Mouse (Mus musculus) kidney, adult 11 months (tissue): Measurements from ENCODE around the gene Anxa2.

Source experiments
- DNase-seq: peaks from one replicate; pipeline ENCODE4 v3.0.0; 2022

Anxa2 gene

DNA sequence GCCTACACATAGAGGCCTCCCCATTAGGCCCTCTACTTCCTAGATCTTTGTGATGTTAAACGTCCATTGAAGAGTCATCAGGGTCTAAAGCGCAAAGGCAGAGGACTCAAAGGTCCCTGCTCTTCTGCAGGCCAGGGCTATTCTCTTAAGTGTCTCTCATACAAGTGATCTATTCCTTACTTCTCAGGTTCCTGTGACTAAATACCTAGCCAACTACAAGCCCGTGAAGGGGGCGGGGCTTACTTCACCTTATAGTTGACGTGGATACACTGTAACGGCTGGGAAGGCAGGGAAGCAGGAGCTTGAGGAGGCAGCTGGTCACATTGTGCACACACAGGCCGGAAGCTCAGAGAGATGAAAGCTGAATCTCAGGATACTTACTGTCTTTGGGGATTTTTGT is 6.5 kb downstream of the Anxa2 start:
- DNase-seq = no peak

DNA sequence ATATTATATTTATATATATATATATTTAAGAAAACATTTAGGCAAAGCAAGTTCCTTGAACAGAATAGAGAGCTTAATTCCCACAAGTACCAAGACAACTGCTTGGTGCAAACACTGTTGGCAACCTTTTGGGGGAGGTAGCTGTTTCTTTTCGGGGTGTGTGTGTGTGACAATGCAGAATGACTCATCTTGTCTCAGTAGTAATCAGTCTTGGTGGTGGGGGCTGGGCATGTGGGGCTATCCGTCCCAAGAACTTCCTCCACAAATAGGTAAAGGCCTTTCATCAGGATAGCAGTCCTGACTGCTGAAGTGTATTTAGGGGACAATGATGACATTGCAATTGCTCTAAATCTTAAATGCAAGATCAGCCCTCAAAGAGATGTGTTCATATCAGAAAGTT is 9.6 kb downstream of the Anxa2 start:
- DNase-seq = no peak

DNA sequence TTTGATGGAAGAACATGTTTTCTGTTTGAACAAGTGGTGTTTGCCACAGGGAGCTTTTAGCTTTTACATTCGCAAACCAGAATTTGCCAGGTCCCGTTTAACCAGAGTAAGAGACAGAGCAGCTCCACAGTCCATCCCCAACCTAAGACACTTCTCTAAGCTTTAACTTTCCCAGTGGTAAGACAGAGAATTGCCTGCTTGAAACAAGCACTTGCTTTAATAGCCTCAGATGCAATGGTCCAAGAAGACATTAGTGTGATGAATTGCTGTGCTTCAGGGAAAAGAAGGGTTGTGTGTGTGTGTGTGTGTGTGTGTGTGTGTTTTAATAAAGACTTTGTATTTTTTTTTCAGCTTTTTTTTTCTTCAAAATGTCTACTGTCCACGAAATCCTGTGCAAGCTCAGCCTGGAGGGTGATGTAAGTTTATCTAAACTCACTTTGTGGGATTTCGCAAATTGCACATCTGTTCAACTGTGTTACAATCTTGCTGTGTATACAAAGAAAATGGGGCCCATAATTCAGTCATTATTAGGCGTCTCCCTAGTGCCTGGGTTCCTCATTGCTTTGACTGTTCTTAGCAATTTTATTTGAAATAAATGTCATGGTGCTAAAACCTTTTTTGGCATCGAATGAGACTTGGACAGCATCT is 10.8 kb downstream of the Anxa2 start:
- no peak for DNase-seq

DNA sequence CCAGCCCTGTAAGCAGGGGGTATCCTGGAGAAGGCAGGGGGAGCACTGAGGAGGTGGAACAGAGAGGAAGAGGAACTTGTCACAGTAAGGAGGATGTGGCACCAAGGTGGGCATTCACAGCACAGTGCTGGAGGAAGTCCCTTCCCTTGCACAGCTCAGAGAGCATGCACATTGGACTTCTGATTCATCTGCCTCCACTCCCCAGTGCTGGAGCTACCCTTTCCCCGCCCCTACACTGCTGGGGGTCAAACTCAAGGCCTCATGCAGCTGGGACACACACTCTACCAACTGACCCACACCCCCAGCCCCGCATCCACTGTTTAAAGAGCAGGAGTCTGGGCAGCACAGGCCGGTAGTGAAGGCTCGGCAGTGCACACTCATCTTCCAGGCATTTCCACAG is 12.7 kb downstream of the Anxa2 start:
- no peak for DNase-seq

DNA sequence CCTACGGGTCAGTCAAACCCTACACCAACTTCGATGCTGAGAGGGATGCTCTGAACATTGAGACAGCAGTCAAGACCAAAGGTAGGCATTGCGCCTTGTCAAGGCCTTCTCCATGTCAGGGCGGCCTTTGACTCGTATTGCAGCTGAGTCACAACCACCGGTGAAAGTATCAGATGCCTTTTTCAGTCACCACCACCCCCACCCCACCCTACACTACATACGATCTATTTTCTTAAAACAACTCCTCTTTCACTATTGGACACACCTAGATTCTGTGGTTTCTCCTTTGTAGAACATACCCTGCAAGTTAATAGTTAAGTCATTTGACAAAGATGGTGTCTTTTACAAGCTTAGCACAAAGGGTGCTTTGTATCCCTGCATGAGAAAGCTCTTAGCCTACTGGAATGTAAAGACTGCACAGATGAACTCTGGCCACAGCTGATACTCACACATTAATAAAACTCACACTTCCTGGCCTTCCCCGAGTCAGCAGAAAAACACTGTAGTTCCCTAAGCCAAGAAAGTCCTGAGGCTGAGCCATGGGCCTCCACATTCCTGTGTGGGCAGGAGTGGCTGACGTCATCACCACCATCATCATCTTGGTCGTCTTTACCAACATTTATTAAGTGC is 14.0 kb downstream of the Anxa2 start:
- no peak for DNase-seq

DNA sequence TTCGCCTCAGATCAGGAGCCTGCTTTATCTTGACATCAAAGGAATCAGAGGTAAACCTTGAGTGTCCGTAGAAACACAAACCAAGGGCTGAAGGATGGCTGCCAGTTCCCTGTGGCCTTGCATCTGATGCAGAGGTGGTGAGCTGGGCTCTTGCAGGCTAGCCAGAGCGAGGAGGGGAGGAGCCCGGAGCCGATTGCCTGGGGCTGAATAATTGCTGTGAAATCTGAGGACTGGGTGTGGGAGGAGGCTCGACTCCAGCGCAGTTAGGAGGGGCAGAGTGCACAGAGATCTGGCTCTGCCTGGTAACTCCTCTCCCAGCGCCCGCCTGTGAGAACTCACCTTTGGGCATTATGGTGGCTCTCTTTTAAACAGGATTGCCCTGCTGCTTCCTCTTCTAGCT is 15.6 kb downstream of the Anxa2 start:
- DNase-seq = peak; percentile 33

DNA sequence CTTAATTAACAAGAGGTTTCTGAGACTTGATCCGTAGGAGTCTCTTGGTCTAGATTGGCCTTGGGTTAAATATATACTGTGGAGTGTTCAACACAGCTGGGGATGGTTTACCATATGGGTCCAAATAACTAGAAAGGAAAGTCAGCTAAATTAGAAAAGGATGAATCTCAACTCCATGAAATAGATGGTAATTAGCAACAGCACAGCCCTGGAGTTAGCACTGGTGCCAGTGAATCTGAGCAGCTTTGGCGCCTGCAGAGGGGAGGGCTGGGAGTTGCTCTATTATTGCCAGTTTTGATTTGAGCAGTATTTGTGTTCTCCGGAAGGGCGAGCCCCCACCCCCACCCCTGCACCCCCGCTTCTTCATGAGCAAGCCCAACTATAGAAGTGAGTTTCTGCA is 16.9 kb downstream of the Anxa2 start:
- no peak for DNase-seq

DNA sequence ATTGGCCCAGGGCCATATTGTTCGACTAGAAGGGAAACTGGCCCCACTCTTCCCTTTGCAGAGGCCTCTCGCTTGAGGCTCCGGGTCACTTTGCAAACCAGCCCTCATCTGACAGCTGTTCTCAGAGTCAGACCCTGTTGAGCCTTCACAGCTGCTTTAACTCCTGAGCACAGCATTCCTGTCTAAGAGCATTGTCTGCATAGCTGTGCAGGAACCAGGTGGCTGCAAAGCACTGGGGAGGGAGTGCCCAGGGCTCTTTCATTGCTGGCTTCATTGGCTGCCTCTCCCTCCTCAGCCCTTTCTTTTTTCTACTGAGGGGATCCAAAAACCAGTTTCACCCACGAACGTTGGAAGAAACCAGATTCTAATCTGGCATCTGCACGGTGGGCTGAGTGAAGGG is 17.5 kb downstream of the Anxa2 start:
- DNase-seq = no peak

DNA sequence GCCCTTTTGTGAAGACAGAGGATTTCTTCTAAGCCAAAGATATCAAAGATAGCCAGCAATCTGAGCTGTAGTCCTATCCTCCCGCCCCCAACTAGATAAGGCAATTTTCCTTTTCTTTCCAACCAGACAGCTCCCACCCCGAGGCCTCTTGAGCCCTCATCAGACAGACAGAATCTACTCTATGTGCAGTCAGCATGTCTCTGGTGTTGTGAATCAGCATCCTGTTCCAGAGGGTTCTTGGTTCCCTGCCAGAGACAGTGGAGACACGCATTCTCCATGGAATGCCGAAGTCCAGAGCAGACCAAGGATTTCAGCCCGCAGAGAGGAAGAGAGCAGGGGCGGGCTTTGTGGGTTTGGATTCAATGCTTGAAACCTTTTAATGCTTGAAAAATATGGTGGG is 19.3 kb downstream of the Anxa2 start:
- DNase-seq = peak; percentile 73

DNA sequence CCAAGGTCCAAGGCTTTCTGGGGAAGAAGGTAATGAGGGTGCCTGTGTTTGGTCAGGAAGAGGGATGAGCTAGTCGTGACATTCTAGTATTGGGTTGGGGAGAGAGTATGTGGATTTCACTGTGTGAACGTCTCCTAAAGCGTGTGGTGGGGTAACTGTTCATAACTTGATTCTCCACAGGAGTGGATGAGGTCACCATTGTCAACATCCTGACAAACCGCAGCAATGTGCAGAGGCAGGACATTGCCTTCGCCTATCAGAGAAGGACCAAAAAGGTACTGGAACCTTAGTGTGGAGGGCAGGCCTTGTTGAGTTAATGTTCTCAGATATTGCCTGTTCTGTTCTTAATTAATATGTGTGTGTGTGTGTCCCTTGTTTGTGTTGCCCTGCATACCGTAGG is 22.5 kb downstream of the Anxa2 start:
- no peak for DNase-seq

DNA sequence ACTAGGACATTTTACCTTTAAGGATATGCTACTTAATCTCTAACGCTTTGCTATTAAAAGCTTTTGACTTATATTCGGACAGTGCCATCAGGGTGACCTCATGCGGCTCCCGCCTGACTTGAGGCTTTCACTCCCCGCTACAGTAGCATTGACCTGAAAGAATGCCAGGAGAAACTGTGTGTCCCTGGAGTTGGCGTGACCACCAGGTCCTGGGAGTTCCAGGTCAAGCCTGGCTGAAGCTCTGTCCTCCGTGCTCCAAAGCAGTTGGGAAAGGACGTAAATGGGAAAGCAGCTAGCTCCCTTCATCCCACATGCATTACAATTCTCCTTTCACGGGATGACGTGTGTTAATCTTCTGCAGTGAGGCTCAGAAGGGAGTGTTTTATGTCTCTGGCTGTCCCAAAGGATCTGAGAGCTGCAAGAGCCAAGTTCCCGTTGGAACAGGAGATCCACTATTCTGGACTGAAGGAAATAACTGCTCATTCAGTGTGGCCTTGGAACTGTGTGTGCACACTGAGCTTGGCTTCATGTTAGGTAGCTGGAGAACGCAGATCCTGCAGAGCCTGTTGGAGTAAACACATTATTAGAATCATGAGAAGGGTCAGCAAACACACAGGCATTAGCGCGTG is 23.9 kb downstream of the Anxa2 start:
- DNase-seq = no peak

DNA sequence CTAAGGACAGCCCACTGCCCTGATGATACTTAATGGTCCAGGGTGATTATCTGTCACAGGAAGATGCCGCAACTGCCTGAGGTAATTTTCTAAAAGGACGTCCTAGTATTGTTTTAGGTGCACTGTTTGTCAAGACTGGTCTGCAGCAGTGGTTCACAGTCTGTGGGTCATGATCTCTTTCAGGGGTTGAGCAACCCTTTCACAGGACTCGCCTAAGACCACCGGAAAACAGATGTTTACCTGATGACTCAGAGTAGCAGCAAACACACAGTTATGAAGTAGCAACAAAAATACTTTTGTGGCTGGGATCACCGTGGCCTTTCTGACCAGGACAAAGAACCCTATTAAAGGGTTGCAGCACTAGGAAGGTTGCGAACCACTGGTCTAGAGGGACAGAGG is 24.4 kb downstream of the Anxa2 start:
- no peak for DNase-seq

DNA sequence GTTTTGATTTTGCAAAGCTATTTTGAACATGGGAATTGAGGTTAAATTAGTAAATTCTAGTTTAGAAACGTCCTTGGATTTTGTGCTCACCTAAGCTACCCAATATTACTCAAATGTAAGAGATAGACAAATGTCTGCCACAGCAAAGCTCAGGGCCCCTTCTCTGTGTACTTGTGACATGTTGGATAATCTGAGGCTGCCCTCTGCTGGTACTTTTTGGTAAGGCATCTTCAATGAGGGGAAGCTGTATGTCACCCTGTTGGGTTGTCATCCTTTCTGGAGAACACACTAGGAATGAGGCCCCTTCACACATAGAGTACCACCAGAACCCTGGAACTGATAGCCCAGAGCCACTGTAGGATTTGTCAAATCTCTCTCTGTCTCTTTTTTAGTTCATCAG is 26.9 kb downstream of the Anxa2 start:
- peak; percentile 53 for DNase-seq

DNA sequence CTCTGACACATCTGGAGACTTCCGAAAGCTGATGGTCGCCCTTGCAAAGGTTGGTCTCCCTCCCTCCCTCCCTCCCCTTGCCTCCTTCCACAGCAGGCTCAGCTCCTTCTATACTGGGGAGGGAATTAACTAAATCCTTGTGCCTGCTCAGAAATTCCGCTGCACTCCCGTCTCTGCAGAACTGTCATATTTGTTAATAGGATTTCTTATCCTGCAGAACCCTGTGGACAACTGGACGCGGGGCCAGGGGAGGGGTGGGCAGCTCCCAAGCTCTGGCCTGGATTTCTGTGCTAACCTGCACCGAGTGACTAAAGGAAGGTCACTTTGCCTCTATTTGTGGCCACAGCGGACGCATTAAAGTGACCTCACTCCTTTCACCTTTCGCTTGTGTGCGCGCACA is 30.4 kb downstream of the Anxa2 start:
- DNase-seq = no peak

DNA sequence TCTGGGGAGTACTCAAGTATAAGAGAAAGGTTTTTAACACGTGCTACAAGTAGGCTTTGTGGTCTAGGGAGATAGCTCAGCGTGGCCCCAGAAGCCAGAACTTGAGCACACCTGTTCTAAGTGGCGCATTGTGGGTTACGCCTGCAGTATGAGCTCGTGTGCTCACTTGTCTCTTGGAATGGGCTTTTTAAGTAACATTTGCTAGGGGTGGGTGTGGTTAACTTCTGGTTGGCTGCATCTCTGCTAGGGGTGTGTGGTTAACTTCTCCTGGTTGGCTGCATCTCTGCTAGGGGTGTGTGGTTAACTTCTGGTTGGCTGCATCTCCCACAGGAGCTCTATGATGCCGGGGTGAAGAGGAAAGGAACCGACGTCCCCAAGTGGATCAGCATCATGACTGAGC is 32.7 kb downstream of the Anxa2 start:
- no peak for DNase-seq

DNA sequence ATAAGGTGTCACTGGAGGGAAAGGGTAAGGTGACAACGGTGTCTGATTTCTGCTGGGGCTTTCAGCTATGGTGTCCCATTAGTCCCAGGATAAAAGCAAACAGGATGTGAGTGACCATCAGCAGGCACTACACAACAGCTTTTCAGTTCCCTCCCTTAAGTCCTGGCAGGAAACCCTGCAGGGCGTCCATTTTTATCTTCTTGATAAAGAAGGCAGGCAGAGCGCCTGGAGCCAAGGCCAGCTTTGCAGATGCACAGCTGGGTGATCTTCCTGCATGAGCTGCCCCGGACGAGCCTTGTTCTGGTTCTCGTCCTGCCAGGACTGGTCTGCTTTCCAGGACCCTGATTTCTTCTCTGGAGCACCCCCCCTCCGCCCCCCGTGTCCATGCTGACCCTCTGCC is 35.1 kb downstream of the Anxa2 start:
- no peak for DNase-seq

DNA sequence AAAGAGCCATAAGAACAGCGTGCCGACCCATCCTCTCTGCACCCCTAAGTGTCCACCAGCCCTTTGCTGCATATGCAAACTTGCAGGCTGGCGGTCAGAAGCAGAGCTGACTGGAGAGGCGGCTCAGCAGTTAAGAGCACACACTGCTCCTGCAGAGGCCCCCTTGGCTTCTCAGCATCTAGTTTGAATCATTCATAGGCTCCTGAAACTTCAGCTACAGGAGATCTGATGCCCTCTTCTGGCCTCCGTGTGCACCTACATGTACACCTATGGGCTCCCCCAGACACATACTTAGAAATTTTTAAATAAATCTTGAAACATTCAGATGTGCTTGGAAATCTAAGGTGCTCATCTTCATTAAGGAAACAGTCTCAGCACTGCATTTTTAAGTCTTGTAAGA is 35.6 kb downstream of the Anxa2 start:
- no peak for DNase-seq

DNA sequence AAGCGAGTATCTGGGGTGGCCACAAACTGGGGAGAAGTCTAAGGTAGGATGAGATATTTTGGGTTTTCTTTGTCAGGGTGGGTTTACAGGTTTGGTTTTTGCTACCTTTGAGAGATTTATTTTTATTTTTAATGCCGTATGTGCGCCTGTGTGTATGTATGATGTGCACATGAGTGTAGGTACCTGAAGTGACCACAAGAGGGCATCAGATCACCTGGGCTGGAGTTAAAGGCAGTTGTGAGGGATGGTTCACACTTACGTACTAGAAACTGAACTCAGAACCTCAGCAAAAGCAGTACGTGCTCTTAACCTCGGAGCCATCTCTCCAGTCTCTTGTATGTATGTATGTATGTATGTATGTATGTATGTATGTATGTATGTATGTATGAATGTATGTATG is 39.4 kb downstream of the Anxa2 start:
- no peak for DNase-seq

DNA sequence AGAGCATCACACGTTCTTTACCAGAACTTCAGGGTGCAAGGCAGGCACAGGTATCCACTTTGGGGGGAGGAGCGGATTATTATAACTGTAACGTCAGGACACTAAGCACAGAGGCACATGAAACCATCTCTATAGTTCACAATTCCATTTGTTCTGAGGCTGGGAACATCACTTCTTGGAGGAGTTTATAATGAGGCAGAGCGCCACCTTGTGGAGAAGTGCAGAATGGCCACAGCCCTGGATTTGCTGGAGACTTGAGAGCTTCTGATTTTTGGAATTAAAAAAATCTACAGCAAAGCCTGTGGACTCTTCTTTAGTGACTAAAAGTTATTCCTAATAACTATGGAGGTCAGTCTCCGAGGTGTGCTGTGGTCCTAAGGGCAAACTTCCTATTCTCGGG is 49.1 kb downstream of the Anxa2 start:
- peak; percentile 24 for DNase-seq

DNA sequence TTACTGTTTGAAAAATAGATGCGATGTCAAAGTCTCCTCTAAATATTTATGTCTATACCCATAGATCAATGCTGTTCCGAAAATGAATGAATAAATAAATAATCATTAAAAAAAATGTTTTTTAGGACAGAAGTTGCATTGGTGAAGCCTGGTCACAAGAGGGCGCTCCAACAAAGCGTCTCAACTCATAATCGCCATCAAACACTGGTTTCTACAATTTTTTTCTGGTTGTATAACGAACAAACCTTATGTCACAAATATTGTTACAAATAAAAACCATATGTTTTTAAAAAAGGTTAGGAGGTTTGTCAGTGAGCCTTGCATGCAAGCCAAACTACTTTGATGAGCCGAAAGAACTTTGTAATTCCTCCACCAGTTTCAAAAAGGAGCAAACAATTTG is 52.2 kb downstream of the Anxa2 start:
- no peak for DNase-seq

DNA sequence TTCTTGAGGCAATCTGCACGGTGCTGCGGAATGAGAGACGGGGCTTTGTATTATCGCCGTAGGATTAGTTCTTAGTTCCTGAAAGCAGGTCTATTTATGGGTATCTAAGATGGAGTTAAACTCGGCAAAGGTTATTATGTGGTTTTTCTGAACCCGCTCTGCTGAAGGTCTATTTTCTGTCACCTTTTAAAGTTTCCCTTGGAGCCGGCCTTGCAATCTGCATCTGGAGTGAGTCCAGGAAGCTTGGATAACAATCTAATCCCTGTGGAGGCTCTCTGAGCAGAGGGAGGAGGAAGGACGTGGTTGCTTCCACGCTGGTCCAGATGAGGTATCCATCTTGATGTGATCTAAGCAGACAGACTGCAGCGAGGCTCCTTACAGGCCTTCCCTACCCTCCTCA is 53.8 kb downstream of the Anxa2 start:
- no peak for DNase-seq

DNA sequence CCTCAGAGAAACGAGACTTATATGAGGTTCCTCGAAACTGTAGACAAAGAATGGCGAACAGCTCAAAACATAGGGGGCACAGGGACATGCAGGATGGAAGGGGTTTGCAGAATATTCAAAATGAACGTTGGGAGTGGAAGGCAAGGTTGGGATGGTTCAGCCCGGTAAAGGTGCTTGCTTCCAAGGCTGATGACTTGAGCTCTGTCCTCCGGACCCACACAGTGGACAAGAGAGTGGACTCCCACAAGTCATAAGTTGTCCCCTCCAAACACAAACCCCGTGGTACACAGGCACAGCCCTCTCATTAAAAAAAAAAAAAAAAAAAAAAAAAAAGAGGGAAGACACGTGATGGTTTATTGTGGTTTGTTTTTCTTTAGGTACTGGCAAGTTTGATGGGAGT is 54.6 kb downstream of the Anxa2 start:
- DNase-seq = no peak

DNA sequence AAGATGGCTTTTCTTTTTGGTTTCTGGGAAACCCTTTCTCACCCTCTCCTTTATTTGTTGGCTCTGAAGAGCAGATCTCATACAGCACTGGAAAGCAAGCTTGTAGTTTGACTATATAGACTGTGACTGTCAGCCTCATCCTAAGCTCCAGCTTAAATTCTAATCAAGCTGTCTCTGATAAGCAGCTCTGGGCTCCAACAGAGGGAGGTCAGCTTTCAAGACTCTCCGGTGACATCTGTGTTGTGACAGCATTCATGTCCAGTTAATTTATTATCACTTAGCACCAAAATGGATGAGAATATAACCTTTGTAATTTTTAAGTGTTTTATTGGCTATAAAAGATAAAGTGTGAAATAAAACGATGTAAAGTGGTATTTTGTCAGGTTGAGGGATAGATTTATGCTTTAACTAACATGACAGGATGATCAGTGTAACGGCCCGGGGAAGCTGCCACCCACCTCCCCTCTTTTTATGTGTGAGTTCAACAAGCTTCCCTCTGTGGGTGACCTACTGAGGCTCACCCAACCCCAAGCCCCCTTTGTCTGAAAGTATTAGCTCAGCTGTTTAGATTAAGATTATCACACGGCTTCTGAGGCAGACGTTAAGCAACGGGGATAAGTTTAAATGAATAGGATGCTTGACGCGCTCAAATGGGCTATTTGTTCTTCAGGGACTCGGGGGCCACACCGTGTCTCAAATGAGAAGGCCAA is 58.6 kb downstream of the Anxa2 start:
- DNase-seq = no peak

DNA sequence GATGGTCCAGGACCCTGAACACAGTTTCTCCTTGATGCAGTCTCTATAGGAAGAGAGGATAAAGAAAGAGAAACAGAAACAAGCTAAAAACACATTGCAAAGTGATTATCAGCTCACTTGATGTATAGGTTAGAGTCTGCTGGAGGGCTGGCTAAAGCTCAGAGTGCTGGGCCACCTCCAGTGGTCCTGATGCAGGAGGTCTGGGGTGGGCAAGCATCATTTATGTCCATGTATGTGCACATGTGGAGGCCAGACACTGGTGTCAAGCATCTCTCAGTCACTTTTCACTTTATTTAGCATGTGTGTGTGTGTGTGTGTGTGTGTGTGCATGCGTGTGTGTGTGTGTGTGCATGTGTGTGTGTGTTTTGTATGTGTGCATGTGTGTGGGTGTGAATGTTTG is 59.3 kb downstream of the Anxa2 start:
- DNase-seq = no peak
